Mouse (Mus musculus): Measurements from ENCODE around the gene Tmem14c. TPM values are rescaled to one million over a fixed set of nuclear protein-coding genes. Genes with fewer than 3 reads are reported as not detected.

Tmem14c gene
- 859 and 925 TPM in 2 replicates for polyA plus RNA-seq (2015; fragmentation: Nextera tagmentation; extraction: Ambion mirVana)

- Histone ChIP-seq H3K36me3 (peaks cover 84% of the 10 kb centered on the region), H3K27me3 (no peaks in the 10 kb centered on the region), H3K9me3 (replicated peaks) (no peaks in the 10 kb centered on the region), H3K4me2 (peak within 1 kb of the TSS; percentile 91), H3K4me1 (replicated peaks) (peaks cover 74% of the 10 kb centered on the region), H3K9ac (peak within 1 kb of the TSS; percentile 96), H3K4me3 (replicated peaks) (peak within 1 kb of the TSS; percentile 88), H3K27ac (peak within 1 kb of the TSS; percentile 99)
- peak; percentile 78 for ATAC-seq (ENCODE audit: low read depth)
- WGBS (ENCODE audit: insufficient replicate concordance): under 1% methylated on average over 43 of the region's 43 CpGs
- DNase-seq: peak; percentile 96
Observed at GRCm38 (mm10) chr13:41015829-41016634, at the start of gene Tmem14c. Tmem14c (plus strand) TSS chr13:41016292.

GRCm38 (mm10) chr13:40967609-40968008 is 48.5 kb upstream of the Tmem14c start:
- H3K4me2 ChIP-seq: no peak overlapping the region
- WGBS (ENCODE audit: insufficient replicate concordance): 68% methylated on average over 10 of the region's 10 CpGs
- no peak overlapping the region for H3K27ac ChIP-seq
- H3K9ac ChIP-seq: no peak overlapping the region
- no peaks in the 10 kb centered on the region for H3K4me1 ChIP-seq (replicated peaks)
- no peak overlapping the region for H3K4me3 ChIP-seq (replicated peaks)
- no peak for ATAC-seq (ENCODE audit: low read depth)
- no peaks in the 10 kb centered on the region for H3K9me3 ChIP-seq (replicated peaks)
- no peaks in the 10 kb centered on the region for H3K36me3 ChIP-seq
- DNase-seq: no peak
- no peaks in the 10 kb centered on the region for H3K27me3 ChIP-seq

- Histone ChIP-seq H3K36me3 (no peaks in the 10 kb centered on the region), H3K27ac (no peak overlapping the region), H3K27me3 (no peaks in the 10 kb centered on the region), H3K4me2 (no peak overlapping the region), H3K9me3 (replicated peaks) (no peaks in the 10 kb centered on the region), H3K4me3 (replicated peaks) (no peak overlapping the region), H3K9ac (no peak overlapping the region), H3K4me1 (replicated peaks) (no peaks in the 10 kb centered on the region)
- ATAC-seq (ENCODE audit: low read depth) (0 out of 2 replicates have a peak, but pooled peaks have one; percentile 23), DNase-seq (no peak)
- WGBS (ENCODE audit: insufficient replicate concordance): 30% methylated on average over 5 of the region's 5 CpGs
Observed at GRCm38 (mm10) chr13:40968564-40968963, 47.5 kb upstream of the Tmem14c start.

DNA sequence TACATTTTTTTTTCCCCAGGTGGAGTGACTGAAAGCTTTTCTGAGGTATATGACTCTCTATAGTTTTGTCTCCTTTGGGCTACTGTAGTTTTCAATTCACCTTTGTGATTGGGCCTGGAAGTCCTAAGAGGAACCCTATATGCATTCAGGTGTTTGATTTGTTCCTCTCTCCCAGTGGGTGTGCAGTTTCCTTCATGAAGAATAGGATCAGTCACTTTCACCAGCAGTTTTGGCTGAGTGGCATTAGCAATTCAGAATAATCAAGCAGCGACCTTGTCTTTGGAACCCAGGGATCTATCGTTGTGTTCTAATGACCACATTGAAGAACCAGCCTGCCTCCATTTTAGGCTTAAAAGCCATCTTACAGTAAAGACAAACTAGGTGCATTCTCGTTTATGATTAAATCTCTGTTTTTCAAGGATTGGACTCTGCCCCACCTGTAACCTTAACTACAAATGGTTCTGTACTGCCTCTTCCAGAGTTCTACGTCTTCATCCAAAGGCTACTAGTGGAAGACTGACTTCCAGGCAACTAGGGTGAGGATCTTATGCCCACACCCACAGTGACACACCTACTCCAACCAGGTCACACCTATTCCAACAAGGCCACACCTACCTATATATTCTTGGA is 46.2 kb upstream of the Tmem14c start:
- H3K4me2 ChIP-seq: no peak overlapping the region
- H3K27me3 ChIP-seq: no peaks in the 10 kb centered on the region
- H3K9ac ChIP-seq: no peak overlapping the region
- no peak for ATAC-seq (ENCODE audit: low read depth)
- no peaks in the 10 kb centered on the region for H3K36me3 ChIP-seq
- no peak overlapping the region for H3K4me3 ChIP-seq (replicated peaks)
- no peaks in the 10 kb centered on the region for H3K4me1 ChIP-seq (replicated peaks)
- no peak overlapping the region for H3K27ac ChIP-seq
- WGBS (ENCODE audit: insufficient replicate concordance): 72% methylated on average over 4 of the region's 4 CpGs
- no peak for DNase-seq
- H3K9me3 ChIP-seq (replicated peaks): no peaks in the 10 kb centered on the region

DNA sequence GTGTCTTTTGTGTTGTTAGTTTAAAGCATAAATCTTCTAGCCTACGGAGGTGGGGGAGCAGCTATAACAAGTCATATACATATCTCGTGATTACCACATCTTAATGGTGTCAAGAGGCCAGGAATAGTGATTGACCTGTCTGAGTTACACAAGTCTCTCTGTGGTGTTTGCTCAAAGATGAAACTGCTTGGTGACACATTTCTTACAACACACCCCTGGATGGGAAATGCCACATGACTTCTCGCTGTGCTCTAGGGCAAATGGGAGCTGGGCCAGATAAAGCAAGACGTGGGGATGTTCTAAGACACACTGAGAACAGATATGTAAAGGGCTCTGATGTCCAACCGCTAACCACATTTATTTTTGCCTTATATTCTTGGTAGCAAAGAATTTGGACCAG is 44.8 kb upstream of the Tmem14c start:
- Histone ChIP-seq H3K4me3 (replicated peaks) (no peak overlapping the region), H3K27me3 (no peaks in the 10 kb centered on the region), H3K36me3 (no peaks in the 10 kb centered on the region), H3K27ac (no peak overlapping the region), H3K9me3 (replicated peaks) (no peaks in the 10 kb centered on the region), H3K4me2 (no peak overlapping the region), H3K9ac (no peak overlapping the region), H3K4me1 (replicated peaks) (no peaks in the 10 kb centered on the region)
- WGBS (ENCODE audit: insufficient replicate concordance): 65% methylated on average over 5 of the region's 5 CpGs
- DNase-seq (no peak), ATAC-seq (ENCODE audit: low read depth) (no peak)

DNA sequence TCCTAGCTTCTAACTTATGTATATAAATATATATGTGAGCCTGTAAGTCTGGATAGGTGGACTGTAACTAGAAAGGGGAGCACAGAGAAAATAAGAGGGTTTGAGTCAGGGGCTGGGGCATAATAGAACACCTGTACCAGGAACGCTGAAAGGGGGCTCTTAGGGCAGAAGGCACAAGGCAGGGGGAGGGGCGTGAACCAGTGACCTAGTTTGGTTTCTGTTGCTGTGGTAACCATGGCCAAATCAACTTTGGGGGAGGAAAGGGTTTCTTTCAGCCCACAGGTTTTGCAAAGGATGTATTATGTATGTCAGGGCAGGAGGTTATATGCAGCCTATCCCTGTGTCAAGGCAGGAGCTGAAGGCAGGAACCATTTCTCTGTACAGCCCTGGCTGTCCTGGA is 44.3 kb upstream of the Tmem14c start:
- no peak for ATAC-seq (ENCODE audit: low read depth)

GRCm38 (mm10) chr13:40972976-40973375 is 43.1 kb upstream of the Tmem14c start:
- DNase-seq: no peak
- H3K9me3 ChIP-seq (replicated peaks): no peaks in the 10 kb centered on the region
- no peak overlapping the region for H3K4me3 ChIP-seq (replicated peaks)
- no peaks in the 10 kb centered on the region for H3K36me3 ChIP-seq
- H3K27me3 ChIP-seq: no peaks in the 10 kb centered on the region
- H3K9ac ChIP-seq: no peak overlapping the region
- H3K4me2 ChIP-seq: no peak overlapping the region
- no peaks in the 10 kb centered on the region for H3K4me1 ChIP-seq (replicated peaks)
- no peak for ATAC-seq (ENCODE audit: low read depth)
- WGBS (ENCODE audit: insufficient replicate concordance): 73% methylated on average over 5 of the region's 5 CpGs
- H3K27ac ChIP-seq: no peak overlapping the region

More for the DNA sequence above, 44.3 kb upstream of the Tmem14c start:
- WGBS (ENCODE audit: insufficient replicate concordance): 66% methylated on average over 2 of the region's 2 CpGs
- Histone ChIP-seq H3K9me3 (replicated peaks) (no peaks in the 10 kb centered on the region), H3K36me3 (no peaks in the 10 kb centered on the region), H3K4me1 (replicated peaks) (no peaks in the 10 kb centered on the region), H3K4me2 (no peak overlapping the region), H3K9ac (no peak overlapping the region), H3K27me3 (no peaks in the 10 kb centered on the region), H3K4me3 (replicated peaks) (no peak overlapping the region), H3K27ac (no peak overlapping the region)
- no peak for DNase-seq

DNA sequence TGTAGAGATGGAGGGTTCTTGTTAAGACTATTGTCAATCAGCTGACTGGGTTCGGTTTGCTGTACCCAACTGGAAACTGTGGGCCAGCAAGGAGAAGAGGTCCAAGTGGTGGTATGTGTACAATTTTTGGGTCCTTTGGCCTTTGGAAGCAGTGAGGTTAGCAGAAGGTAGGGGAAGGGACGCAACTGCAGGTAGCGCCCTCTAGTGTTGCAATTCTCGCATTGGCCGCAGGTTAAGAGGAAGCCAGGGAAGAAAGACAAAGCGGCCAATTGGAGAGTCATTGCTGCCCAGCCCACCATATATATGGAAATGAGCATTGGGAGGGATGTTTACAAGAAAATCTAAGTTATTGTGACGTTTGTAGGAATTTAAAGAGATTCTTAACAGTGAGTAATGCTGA is 38.5 kb upstream of the Tmem14c start:
- Histone ChIP-seq H3K27ac (no peak overlapping the region), H3K36me3 (no peaks in the 10 kb centered on the region), H3K4me1 (replicated peaks) (no peaks in the 10 kb centered on the region), H3K4me2 (no peak overlapping the region), H3K27me3 (no peaks in the 10 kb centered on the region), H3K4me3 (replicated peaks) (no peak overlapping the region), H3K9ac (no peak overlapping the region), H3K9me3 (replicated peaks) (no peaks in the 10 kb centered on the region)
- DNase-seq (peak; percentile 30), ATAC-seq (ENCODE audit: low read depth) (0 out of 2 replicates have a peak, but pooled peaks have one; percentile 45)
- WGBS (ENCODE audit: insufficient replicate concordance): 13% methylated on average over 7 of the region's 7 CpGs

- Histone ChIP-seq H3K36me3 (no peaks in the 10 kb centered on the region), H3K27me3 (no peaks in the 10 kb centered on the region), H3K27ac (no peak overlapping the region), H3K4me1 (replicated peaks) (0 out of 2 replicates have a peak, but pooled peaks cover 4% of the 10 kb centered on the region), H3K4me2 (no peak overlapping the region), H3K4me3 (replicated peaks) (no peak overlapping the region), H3K9ac (no peak overlapping the region), H3K9me3 (replicated peaks) (no peaks in the 10 kb centered on the region)
- WGBS (ENCODE audit: insufficient replicate concordance): 27% methylated on average over 4 of the region's 4 CpGs
- no peak for ATAC-seq (ENCODE audit: low read depth)
- DNase-seq: no peak
Observed at GRCm38 (mm10) chr13:40978652-40979051, 37.4 kb upstream of the Tmem14c start.

DNA sequence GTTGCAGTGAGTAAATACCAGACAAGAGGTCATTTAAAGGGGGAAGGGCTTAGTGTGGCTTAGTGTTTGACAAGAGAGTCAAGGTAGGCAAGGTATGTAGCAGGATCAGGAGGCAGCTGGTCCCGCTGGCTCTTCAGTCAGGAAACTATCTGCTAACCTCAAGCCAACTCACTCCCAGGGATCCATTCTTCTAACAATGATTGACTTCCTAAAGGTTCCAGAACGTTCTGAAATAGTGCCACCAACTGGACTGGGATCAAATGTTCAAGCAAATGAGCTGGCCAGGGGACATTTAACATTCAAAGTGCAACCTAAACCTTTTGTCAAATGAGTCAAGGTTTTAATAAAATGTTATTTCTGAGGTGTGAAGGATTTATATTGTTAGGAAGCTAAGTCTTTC is 36.8 kb upstream of the Tmem14c start:
- H3K27me3 ChIP-seq: no peaks in the 10 kb centered on the region
- H3K27ac ChIP-seq: no peak overlapping the region
- H3K9me3 ChIP-seq (replicated peaks): no peaks in the 10 kb centered on the region
- no peaks in the 10 kb centered on the region for H3K36me3 ChIP-seq
- no peak for DNase-seq
- no peak overlapping the region for H3K9ac ChIP-seq
- 37% methylated on average over 2 of the region's 2 CpGs for WGBS (ENCODE audit: insufficient replicate concordance)
- no peak overlapping the region for H3K4me2 ChIP-seq
- H3K4me1 ChIP-seq (replicated peaks): 0 out of 2 replicates have a peak, but pooled peaks cover 4% of the 10 kb centered on the region
- H3K4me3 ChIP-seq (replicated peaks): no peak overlapping the region
- ATAC-seq (ENCODE audit: low read depth): no peak

GRCm38 (mm10) chr13:40982759-40983158 is 33.3 kb upstream of the Tmem14c start:
- Histone ChIP-seq H3K9ac (no peak overlapping the region), H3K9me3 (replicated peaks) (no peaks in the 10 kb centered on the region), H3K36me3 (no peaks in the 10 kb centered on the region), H3K4me1 (replicated peaks) (peaks cover 16% of the 10 kb centered on the region), H3K27ac (no peak overlapping the region), H3K27me3 (no peaks in the 10 kb centered on the region), H3K4me3 (replicated peaks) (no peak overlapping the region), H3K4me2 (no peak overlapping the region)
- ATAC-seq (ENCODE audit: low read depth) (no peak), DNase-seq (no peak)
- WGBS (ENCODE audit: insufficient replicate concordance): 60% methylated on average over 1 of the region's 1 CpGs
